Comparison of ENCODE assay signal across 8 mouse cellular contexts in genomic region chr9:123365942-123366707, GRCm38 (mm10). TPM values are rescaled to one million over a fixed set of nuclear protein-coding genes. Genes with fewer than 3 reads are reported as not detected.
DNase-seq lines count a peak whose midpoint lies in the region; ATAC-seq lines count a peak whose summit lies in the region.

No protein-coding gene starts in this region.

- H3K27ac ChIP-seq in intestine, embryonic 16.5 days (ENCODE audit: low read length): peak overlapping the region; percentile 28
- peak overlapping the region; percentile 90 for H3K27ac ChIP-seq in neural tube, embryonic 13.5 days (replicated peaks)

- H3K36me3 ChIP-seq in intestine, embryonic 16.5 days (ENCODE audit: control insufficient read depth, insufficient read depth, low read length): no peaks in the 10 kb centered on the region
- no peaks in the 10 kb centered on the region for H3K36me3 ChIP-seq in neural tube, embryonic 13.5 days

- H3K4me1 ChIP-seq in intestine, embryonic 16.5 days (ENCODE audit: control insufficient read depth, insufficient read depth, low read length): peaks cover 16% of the 10 kb centered on the region
- H3K4me1 ChIP-seq in neural tube, embryonic 13.5 days (replicated peaks): peaks cover 21% of the 10 kb centered on the region

- WGBS in intestine, embryonic 16.5 days: 27% methylated on average over 9 of the region's 9 CpGs
- 20% methylated on average over 9 of the region's 9 CpGs for WGBS in neural tube, embryonic 13.5 days

- no peaks in the 10 kb centered on the region for H3K27me3 ChIP-seq in intestine, embryonic 16.5 days (replicated peaks; ENCODE audit: control insufficient read depth, insufficient read depth, low read length)
- H3K27me3 ChIP-seq in neural tube, embryonic 13.5 days: no peaks in the 10 kb centered on the region

- H3K9me3 ChIP-seq in intestine, embryonic 16.5 days (ENCODE audit: control insufficient read depth, low read length): no peaks in the 10 kb centered on the region
- no peaks in the 10 kb centered on the region for H3K9me3 ChIP-seq in neural tube, embryonic 13.5 days

- peak; percentile 77 for ATAC-seq in intestine, embryonic 16.5 days
- peak; percentile 80 for ATAC-seq in neural tube, embryonic 13.5 days (ENCODE audit: low read depth)

- peak overlapping the region; percentile 85 for H3K9ac ChIP-seq in intestine, embryonic 16.5 days (ENCODE audit: low read depth, low read length)
- peak overlapping the region; percentile 69 for H3K9ac ChIP-seq in neural tube, embryonic 13.5 days

- DNase-seq in embryo, embryonic 10 days (ENCODE audit: low spot score): peak; percentile 26
- no peak for DNase-seq in embryo, embryonic 9.5 days (ENCODE audit: extremely low spot score)
- peak; percentile 4 for DNase-seq in urinary bladder, postnatal 14 days (ENCODE audit: low spot score)
- no peak for DNase-seq in urinary bladder, postnatal 36 days (ENCODE audit: low spot score in 2 of 2)
- DNase-seq in thymus, postnatal 14 days: no peak
- DNase-seq in spleen, postnatal 14 days (ENCODE audit: low spot score in 2 of 2): no peak

- peak overlapping the region; percentile 61 for H3K4me2 ChIP-seq in intestine, embryonic 16.5 days (ENCODE audit: low read depth, low read length)
- peak overlapping the region; percentile 59 for H3K4me2 ChIP-seq in neural tube, embryonic 13.5 days

- peak overlapping the region; percentile 92 for H3K4me3 ChIP-seq in intestine, embryonic 16.5 days (ENCODE audit: low read length)
- peak overlapping the region; percentile 71 for H3K4me3 ChIP-seq in neural tube, embryonic 13.5 days

RNA-seq across cellular contexts. Expression of gene Lars2, which starts 0.6 kb away (rescaled TPM):
- 508 and 585 TPM in 2 replicates for polyA plus RNA-seq in intestine, embryonic 16.5 days (2015; fragmentation: Nextera tagmentation; extraction: Ambion mirVana)
- polyA plus RNA-seq in neural tube, embryonic 13.5 days (2015; fragmentation: Nextera tagmentation; extraction: Ambion mirVana): 828 and 850 TPM in 2 replicates

Comparison
In these comparisons a context has a peak if more than half of its experiments do, and no peak if none do; other contexts are left out.
1. DNase-seq: peak in embryo, embryonic 10 days (single experiment) and urinary bladder, postnatal 14 days (single experiment); none in embryo, embryonic 9.5 days (single experiment), urinary bladder, postnatal 36 days (0 of 2), thymus, postnatal 14 days (single experiment) and spleen, postnatal 14 days (0 of 2).